Mouse (Mus musculus) G1E (cell line): ENCODE data around the gene Fblim1.

Experiments used
- CTCF ChIP-seq: IDR thresholded peaks from 2 replicates; pipeline ENCODE4 v1.5.1; 2012; ENCODE audit warnings: low read depth, low read length, inconsistent platforms, mixed read lengths
- GATA1 ChIP-seq: IDR thresholded peaks from 2 replicates; pipeline ENCODE4 v1.6.1; 2012; ENCODE audit warnings: borderline replicate concordance, low read length, inconsistent platforms, mixed read lengths
- POLR2AphosphoS5 ChIP-seq: IDR thresholded peaks from 2 replicates; pipeline ENCODE4 v1.6.1; 2012; ENCODE audit warnings: low read depth, low read length, inconsistent platforms; ENCODE audit not compliant: insufficient replicate concordance
- TAL1 ChIP-seq: conservative IDR thresholded peaks from 2 replicates; pipeline ENCODE4 v1.6.1; 2012; ENCODE audit warnings: low read depth, low read length, inconsistent platforms, mixed read lengths

GRCm38 (mm10) chr4:141625774-141626550, 20.1 kb upstream of the Fblim1 start:
- TF ChIP-seq CTCF (no peak), TAL1 (no peak), GATA1 (no peak), POLR2AphosphoS5 (no peak)
